Mouse (Mus musculus): ENCODE data around the gene Inka1.

DNA sequence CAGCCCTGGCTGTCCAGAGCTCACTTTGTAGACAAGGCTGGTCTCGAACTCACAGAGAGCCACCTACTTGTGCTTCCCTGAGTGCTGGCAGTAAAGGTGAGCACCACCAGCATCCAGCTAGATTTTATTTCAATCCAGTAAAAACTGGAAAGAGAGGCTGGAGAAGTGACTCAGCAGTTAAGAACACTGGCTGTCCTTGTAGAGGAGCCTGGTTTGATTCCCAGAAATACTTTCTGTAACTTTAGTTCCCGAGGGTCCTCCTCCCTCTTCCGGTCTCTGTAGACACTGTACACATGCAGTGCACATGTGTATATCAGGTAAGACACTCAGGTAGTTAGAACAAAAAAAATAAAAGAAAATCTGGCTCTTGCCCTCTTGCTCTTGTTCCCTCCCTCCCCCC is 2.3 kb upstream of the Inka1 start:
- no peak for TF ChIP-seq CTCF (IDR thresholded peaks at IDR 0.05; ENCODE audit: low read depth)
- TF ChIP-seq EP300 (IDR thresholded peaks at IDR 0.05; ENCODE audit: low read depth), result no peak

All from liver, postnatal 0 days (tissue).